Mouse (Mus musculus) retina, embryonic 14.5 days (tissue): ENCODE results near the gene Abhd16b.

Experiments
- DNase-seq: peaks from one replicate; pipeline ENCODE4 v3.0.0-alpha.2; 2015; ENCODE audit warnings: low spot score

The Abhd16b gene

GRCm38 (mm10) chr2:181493156-181493927 is at the start of gene Abhd16b:
Abhd16b (plus strand) TSS chr2:181493206.
- DNase-seq = no peak

- DNase-seq = no peak
Measured at GRCm38 (mm10) chr2:181452181-181452580, 40.8 kb upstream of the Abhd16b start.

- DNase-seq = no peak
Measured at GRCm38 (mm10) chr2:181453274-181453673, 39.7 kb upstream of the Abhd16b start.

- no peak for DNase-seq
Measured at GRCm38 (mm10) chr2:181455899-181456298, 37.1 kb upstream of the Abhd16b start.

- peak; percentile 45 for DNase-seq
Measured at GRCm38 (mm10) chr2:181457831-181458230, 35.2 kb upstream of the Abhd16b start.

GRCm38 (mm10) chr2:181458411-181459152 is 34.4 kb upstream of the Abhd16b start:
- DNase-seq = peak; percentile 57

- peak; percentile 83 for DNase-seq
Measured at GRCm38 (mm10) chr2:181459153-181459672, 33.8 kb upstream of the Abhd16b start, which contains the start of gene Zbtb46. Zbtb46 (minus strand) TSS chr2:181459426.

- peak; percentile 61 for DNase-seq
Measured at GRCm38 (mm10) chr2:181459673-181460621, 33.1 kb upstream of the Abhd16b start.

GRCm38 (mm10) chr2:181461536-181462100 is 31.4 kb upstream of the Abhd16b start:
- no peak for DNase-seq

- DNase-seq = no peak
Measured at GRCm38 (mm10) chr2:181462604-181463003, 30.4 kb upstream of the Abhd16b start.

GRCm38 (mm10) chr2:181463008-181463738 is 29.8 kb upstream of the Abhd16b start:
- peak; percentile 64 for DNase-seq

GRCm38 (mm10) chr2:181465423-181465822 is 27.6 kb upstream of the Abhd16b start:
- no peak for DNase-seq

- DNase-seq = no peak
Measured at GRCm38 (mm10) chr2:181470285-181470684, 22.7 kb upstream of the Abhd16b start.

- DNase-seq = no peak
Measured at GRCm38 (mm10) chr2:181471246-181471645, 21.8 kb upstream of the Abhd16b start.

- DNase-seq = no peak
Measured at GRCm38 (mm10) chr2:181472256-181472827, 20.7 kb upstream of the Abhd16b start.

- no peak for DNase-seq
Measured at GRCm38 (mm10) chr2:181483120-181483519, 9.9 kb upstream of the Abhd16b start.

GRCm38 (mm10) chr2:181483562-181484318 is 9.3 kb upstream of the Abhd16b start:
- DNase-seq = peak; percentile 43

GRCm38 (mm10) chr2:181484456-181485233 is 8.4 kb upstream of the Abhd16b start:
- no peak for DNase-seq

GRCm38 (mm10) chr2:181485741-181486140 is 7.3 kb upstream of the Abhd16b start:
- peak; percentile 16 for DNase-seq
